Mouse (Mus musculus): ENCODE measurements around the gene Nbr1. TPM values are rescaled to one million over a fixed set of nuclear protein-coding genes. Genes with fewer than 3 reads are reported as not detected.
"Not testable (repeated sequence)": the region's sequence is repeated elsewhere in the genome, so short reads cannot be mapped to it uniquely, and the experiment has no call there.

Nbr1 gene
- polyA plus RNA-seq, 1 experiment from 2014 or later, result 39.8 TPM

DNA sequence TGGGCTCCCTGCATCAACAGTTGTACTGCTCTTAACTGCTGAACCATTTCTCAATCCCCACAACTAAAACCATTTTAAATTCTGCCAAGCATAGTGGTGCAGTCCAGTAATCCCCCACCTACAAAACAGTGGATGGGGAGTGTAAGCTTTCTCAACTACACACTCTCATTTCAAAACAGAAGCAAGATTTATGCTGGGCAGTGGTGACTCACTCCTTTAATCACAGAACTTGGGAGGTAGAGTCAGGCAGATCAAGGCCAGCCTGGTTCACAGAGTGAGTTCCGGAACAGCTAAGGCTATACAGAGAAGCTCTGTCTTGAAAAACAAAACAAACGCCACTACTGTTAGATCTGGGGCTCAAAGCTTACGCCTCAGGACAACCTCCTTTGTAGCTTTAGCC, 66.6 kb downstream of the Nbr1 start:
- DNase-seq (ENCODE audit: low spot score), result no peak

DNA sequence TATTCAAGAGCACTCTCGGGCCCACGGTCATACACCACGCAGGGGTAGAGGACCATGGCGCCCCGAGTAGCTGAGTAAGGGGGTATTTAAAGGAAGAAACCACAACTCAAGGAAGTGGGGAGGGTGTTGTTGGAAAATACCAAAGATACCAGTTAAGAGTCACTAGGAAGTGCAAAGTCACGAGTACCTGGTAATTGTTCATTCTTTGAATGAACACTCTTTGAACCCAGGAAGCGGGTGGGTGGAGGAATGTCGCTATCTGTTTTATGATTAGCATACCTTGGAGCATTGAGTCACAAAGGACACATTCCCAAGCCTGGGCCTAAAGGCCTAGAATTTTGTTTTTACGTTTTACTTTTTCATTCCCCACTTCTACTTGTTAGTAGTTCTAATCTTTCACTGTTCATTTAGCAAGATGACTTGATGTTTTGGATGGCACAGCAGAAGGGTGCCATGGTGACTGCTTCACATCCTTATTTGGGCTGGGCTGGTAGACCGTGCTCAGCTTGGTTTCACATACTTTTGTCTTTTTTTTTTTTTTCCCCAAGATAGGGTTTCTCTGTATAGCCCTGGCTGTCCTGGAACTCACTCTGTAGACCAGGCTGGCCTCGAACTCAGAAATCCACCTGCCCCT, 68.2 kb downstream of the Nbr1 start:
- not testable (repeated sequence) for DNase-seq (ENCODE audit: low spot score)

DNA sequence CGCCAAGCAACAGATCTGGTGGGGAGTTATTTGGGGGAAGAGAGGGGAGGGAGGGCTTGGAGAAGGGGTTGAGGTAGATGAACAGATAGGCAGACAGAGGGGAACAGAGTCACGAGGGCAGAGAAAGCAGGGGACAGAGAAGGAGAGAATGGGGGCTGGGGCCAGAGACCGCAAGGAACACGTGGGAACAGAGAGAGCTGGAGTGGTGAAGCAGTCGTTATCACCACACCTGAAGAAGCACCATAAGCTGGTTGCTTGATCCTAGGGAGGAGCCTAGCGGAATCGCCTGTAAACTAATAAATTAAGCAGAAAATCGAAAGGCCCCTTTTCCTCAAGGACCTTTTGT, 74.7 kb downstream of the Nbr1 start:
- DNase-seq (ENCODE audit: low spot score), result no peak

DNA sequence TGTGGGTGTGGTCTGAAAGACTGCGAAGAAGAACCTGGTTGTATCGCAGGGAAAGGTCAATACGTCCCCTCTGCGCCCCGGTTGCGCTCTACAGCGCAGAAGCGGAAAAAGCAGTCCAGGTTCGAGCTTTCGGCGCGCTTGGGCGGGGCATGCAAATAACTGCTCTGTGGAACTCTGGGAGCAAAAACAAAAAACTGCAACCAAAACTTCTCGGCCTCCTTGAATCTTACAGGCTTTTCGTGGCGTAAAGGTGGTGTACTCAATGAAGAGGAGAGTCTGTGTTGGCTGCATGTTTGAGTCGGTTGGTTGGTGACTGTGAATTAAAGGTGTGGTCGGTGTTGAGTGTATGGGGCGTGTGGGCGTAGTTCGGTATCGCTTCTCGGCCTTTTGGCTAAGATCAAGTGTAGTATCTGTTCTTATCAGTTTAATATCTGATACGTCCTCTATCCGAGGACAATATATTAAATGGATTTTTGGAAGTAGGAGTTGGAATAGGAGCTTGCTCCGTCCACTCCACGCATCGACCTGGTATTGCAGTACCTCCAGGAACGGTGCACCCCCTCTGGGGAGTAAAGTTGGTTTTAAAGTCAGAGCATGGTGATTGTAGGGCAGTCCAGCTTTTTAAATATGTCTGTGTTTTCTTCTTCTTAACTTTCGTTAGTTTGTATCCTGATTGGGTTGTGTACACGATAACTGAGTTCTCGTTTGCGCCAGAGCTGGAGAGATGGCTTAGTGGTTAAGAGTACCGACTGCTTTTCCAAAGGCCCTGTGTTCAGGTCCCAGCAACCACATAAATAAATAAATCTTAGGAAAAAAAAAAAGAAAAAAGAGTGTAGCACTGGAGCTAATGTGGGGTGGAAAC, 75.3 kb downstream of the Nbr1 start, which contains the start of gene Rdm1:
Gene Rdm1 (plus strand): TSS at position 201 of the 862 bp plus-strand sequence.
- DNase-seq (ENCODE audit: low spot score), result peak; percentile 89

DNA sequence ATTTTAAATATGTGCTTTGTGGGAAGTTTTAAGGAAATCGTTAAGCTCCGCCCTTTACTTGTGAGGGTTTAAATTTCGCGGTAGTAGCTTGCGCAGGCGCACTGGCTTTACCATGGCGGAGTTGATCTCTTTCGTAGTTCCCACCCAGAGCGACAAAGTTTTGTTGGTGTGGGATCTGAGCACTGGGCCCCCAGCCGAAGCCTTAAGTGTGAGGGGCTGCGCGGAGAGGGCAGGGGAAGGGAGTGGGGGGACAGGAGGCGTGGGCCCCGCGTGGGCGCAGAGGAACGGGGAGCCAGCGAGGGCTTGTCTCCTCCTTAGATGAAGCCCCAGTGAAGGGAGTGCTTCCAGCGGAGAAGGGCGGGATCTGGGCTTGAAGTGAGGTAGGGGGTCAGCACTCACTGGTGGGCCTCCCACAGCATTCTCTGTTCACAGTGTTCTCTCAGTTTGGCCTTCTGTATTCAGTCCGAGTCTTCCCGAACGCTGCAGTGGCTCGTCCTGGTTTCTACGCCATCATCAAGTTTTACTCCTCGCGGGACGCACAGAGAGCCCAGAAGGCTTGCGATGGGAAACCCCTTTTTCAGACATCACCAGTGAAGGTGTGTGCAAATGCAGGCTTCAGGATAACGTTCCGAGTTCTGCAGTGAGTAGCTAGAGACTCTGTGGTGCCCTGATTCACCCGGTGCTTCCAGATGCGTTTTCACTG, 76.1 kb downstream of the Nbr1 start:
- peak; percentile 91 for DNase-seq (ENCODE audit: low spot score)

DNA sequence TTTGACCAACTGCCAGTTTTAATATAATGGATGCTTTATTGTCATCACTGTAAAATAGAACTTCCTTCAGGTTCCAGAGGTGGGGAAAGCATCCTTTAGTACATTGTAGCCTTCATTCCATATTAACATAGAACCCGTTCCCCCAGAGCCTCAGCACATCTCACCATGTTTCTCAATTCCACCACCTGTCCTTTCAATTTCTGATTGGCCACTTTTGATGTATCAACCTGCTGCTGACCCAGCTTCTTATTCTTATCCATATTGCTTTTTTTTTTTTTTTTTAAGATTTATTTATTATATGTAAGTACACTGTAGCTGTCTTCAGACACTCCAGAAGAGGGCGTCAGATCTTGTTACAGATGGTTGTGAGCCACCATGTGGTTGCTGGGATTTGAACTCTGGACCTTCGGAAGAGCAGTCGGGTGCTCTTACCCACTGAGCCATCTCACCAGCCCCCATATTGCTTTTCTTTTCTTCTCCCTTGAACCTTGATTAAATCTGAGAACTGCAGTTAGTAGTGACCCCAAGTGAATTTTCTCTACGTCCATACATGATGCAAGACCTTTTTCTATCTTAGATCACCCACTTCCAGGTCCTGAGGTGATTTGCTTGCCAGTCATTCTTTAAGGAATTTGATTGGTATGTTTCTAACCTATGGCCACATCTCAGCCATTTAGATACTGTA, 76.9 kb downstream of the Nbr1 start:
- DNase-seq (ENCODE audit: low spot score), result not testable (repeated sequence)

Other genes starting within 250 kb of the Nbr1 start
- gene Becn1, start 249.9 kb upstream of the Nbr1 start, polyA plus RNA-seq (2015; fragmentation: Nextera tagmentation; extraction: Ambion mirVana), result 182 and 191 TPM in 2 replicates
- gene Psme3, start 235.9 kb upstream of the Nbr1 start, polyA plus RNA-seq (2015; fragmentation: Nextera tagmentation; extraction: Ambion mirVana), result 123 and 135 TPM in 2 replicates
- gene Aoc2, start 227.1 kb upstream of the Nbr1 start, polyA plus RNA-seq (2015; fragmentation: Nextera tagmentation; extraction: Ambion mirVana), result 0.76 and 1.0 TPM in 2 replicates
- 0.69 and 0.78 TPM in 2 replicates for gene Aoc3, start 221.5 kb upstream of the Nbr1 start, polyA plus RNA-seq (2015; fragmentation: Nextera tagmentation; extraction: Ambion mirVana)
- gene G6pc, start 184.6 kb upstream of the Nbr1 start, polyA plus RNA-seq (2015; fragmentation: Nextera tagmentation; extraction: Ambion mirVana), result 0.07 and 0.17 TPM in 2 replicates
- gene Aarsd1, start 134.5 kb upstream of the Nbr1 start, polyA plus RNA-seq (2015; fragmentation: Nextera tagmentation; extraction: Ambion mirVana), result 67.6 and 70.6 TPM in 2 replicates
- gene Gm27029, start 127.4 kb upstream of the Nbr1 start, polyA plus RNA-seq (2015; fragmentation: Nextera tagmentation; extraction: Ambion mirVana), result 1.5 and 2.2 TPM in 2 replicates
- 13.2 and 16.1 TPM in 2 replicates for gene Rundc1, start 127.1 kb upstream of the Nbr1 start, polyA plus RNA-seq (2015; fragmentation: Nextera tagmentation; extraction: Ambion mirVana)
- 1.8 TPM in 2 replicates for gene Ptges3l, start 126.8 kb upstream of the Nbr1 start, polyA plus RNA-seq (2015; fragmentation: Nextera tagmentation; extraction: Ambion mirVana)
- 550 and 596 TPM in 2 replicates for gene Rpl27, start 109.9 kb upstream of the Nbr1 start, polyA plus RNA-seq (2015; fragmentation: Nextera tagmentation; extraction: Ambion mirVana)
- 86.4 and 87.4 TPM in 2 replicates for gene Ifi35, start 103.7 kb upstream of the Nbr1 start, polyA plus RNA-seq (2015; fragmentation: Nextera tagmentation; extraction: Ambion mirVana)
- 3.7 and 4.6 TPM in 2 replicates for gene Rnd2, start 87.2 kb upstream of the Nbr1 start, polyA plus RNA-seq (2015; fragmentation: Nextera tagmentation; extraction: Ambion mirVana)
- 24.7 and 25.3 TPM in 2 replicates for gene Vat1, start 85.9 kb upstream of the Nbr1 start, polyA plus RNA-seq (2015; fragmentation: Nextera tagmentation; extraction: Ambion mirVana)
- gene Brca1, start 194 bp upstream of the Nbr1 start, polyA plus RNA-seq (2015; fragmentation: Nextera tagmentation; extraction: Ambion mirVana), result 9.1 and 9.8 TPM in 2 replicates
- 7.9 and 9.2 TPM in 2 replicates for gene Tmem106a, start 30.1 kb downstream of the Nbr1 start, polyA plus RNA-seq (2015; fragmentation: Nextera tagmentation; extraction: Ambion mirVana)
- not detected in 2 replicates for gene Gm11634, start 47.1 kb downstream of the Nbr1 start, polyA plus RNA-seq (2015; fragmentation: Nextera tagmentation; extraction: Ambion mirVana)
- 44.5 and 46.0 TPM in 2 replicates for gene Rdm1, start 75.0 kb downstream of the Nbr1 start, polyA plus RNA-seq (2015; fragmentation: Nextera tagmentation; extraction: Ambion mirVana)
- gene Arl4d, start 113.4 kb downstream of the Nbr1 start, polyA plus RNA-seq (2015; fragmentation: Nextera tagmentation; extraction: Ambion mirVana), result 3.0 and 3.1 TPM in 2 replicates
- 42.9 and 53.5 TPM in 2 replicates for gene Dhx8, start 180.8 kb downstream of the Nbr1 start, polyA plus RNA-seq (2015; fragmentation: Nextera tagmentation; extraction: Ambion mirVana)
- gene Etv4, start 233.2 kb downstream of the Nbr1 start, polyA plus RNA-seq (2015; fragmentation: Nextera tagmentation; extraction: Ambion mirVana), result 1.5 and 2.0 TPM in 2 replicates

Data from thymus, postnatal 0 days (tissue).